Mouse (Mus musculus) forebrain, embryonic 11.5 days (tissue): ENCODE results near the gene Krtcap3. TPM values are rescaled to one million over a fixed set of nuclear protein-coding genes. Genes with fewer than 3 reads are reported as not detected.
A peak's percentile ranks its signal among the peaks of the same experiment; 100 is the strongest.

ENCODE experiments used
- ATAC-seq: fragments of 200-750 bp; cut with Nextera tagmentation; replicated peaks from 2 replicates; pipeline ENCODE4 v1.8.0; 2017; ENCODE audit warnings: moderate TSS enrichment; ENCODE audit not compliant: low FRiP score
- DNase-seq: peaks from one replicate; pipeline ENCODE4 v3.0.0-alpha.2; 2017; ENCODE audit warnings: low spot score
- H3K27ac ChIP-seq: fragments of 300-500 bp; sonication (generic); 2 replicates; pipeline ENCODE4 v1.5.1; 2014; ENCODE audit warnings: low read depth, low read length
- H3K27me3 ChIP-seq: fragments of 300-500 bp; sonication (generic); 2 replicates; pipeline ENCODE4 v1.6.1; 2014; ENCODE audit warnings: mild to moderate bottlenecking, low read length, mixed read lengths; ENCODE audit not compliant: control insufficient read depth, insufficient read depth
- H3K36me3 ChIP-seq: fragments of 300-500 bp; sonication (generic); 2 replicates; pipeline ENCODE4 v1.6.1; 2014; ENCODE audit warnings: mild to moderate bottlenecking, low read length, moderate library complexity, mixed read lengths; ENCODE audit not compliant: control insufficient read depth, insufficient read depth
- H3K4me1 ChIP-seq: fragments of 300-500 bp; sonication (generic); replicated peaks from 2 replicates; pipeline ENCODE4 v1.6.1; 2014; ENCODE audit warnings: low read length, mixed read lengths; ENCODE audit not compliant: control insufficient read depth, insufficient read depth
- H3K4me2 ChIP-seq: fragments of 300-500 bp; sonication (generic); 2 replicates; pipeline ENCODE4 v1.6.1; 2014; ENCODE audit warnings: low read depth, mild to moderate bottlenecking, low read length, moderate library complexity, mixed read lengths; ENCODE audit not compliant: severe bottlenecking
- H3K4me3 ChIP-seq: fragments of 300-500 bp; sonication (generic); 2 replicates; pipeline ENCODE4 v1.5.1; 2014; ENCODE audit warnings: low read depth, low read length
- H3K9ac ChIP-seq: fragments of 300-500 bp; sonication (generic); 2 replicates; pipeline ENCODE4 v1.6.1; 2014; ENCODE audit warnings: low read length
- H3K9me3 ChIP-seq: fragments of 300-500 bp; sonication (generic); 2 replicates; pipeline ENCODE4 v1.6.1; 2016; ENCODE audit warnings: low read length, mixed read lengths; ENCODE audit not compliant: control insufficient read depth
- WGBS: fragments of 180-500 bp; shearing (Covaris S2); extraction: QIAGEN DNeasy Blood & Tissue Kit; methylation state at CpG from one replicate; pipeline ENCODE4 v1.1.7; 2014; 5-methylcytosine and 5-hydroxymethylcytosine counted together
- polyA plus RNA-seq: library from polyadenylated mRNA; unstranded; fragments of >200 nt; fragmentation: Nextera tagmentation; extraction: Ambion mirVana; gene quantifications from 2 replicates; pipeline ENCODE4 v1.2.1, GENCODE M21; 2014

The Krtcap3 gene
- polyA plus RNA-seq, 1 experiment from 2014 or later: 5.0 TPM

DNA sequence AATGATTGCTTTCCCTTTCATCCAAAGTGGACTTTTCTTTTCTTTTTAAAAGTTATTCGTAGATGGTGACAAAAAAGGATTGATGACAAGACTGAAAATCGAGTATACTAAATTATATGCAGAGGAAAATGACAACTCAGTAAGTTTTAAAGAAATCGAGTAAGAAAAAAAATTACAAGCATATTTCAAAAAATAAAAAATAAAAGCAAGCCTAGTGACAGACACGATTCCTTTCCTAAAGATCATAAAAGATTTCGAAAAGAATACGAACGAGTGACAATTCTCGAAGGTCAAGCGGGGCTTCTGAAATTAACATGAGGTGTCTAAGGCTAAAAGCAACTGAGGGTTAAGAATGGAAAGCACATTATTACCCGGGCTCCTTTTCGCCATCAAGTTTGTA, 32.0 kb upstream of the Krtcap3 start:
- WGBS: 2% methylated on average over 11 of the region's 11 CpGs
- Histone ChIP-seq H3K36me3 (no peaks in the 10 kb centered on the region), H3K4me3 (peak overlapping the region; percentile 95), H3K9ac (peak overlapping the region; percentile 92), H3K9me3 (no peaks in the 10 kb centered on the region), H3K4me1 (no peaks in the 10 kb centered on the region; the same call in 1 of the 2 replicates), H3K27me3 (no peaks in the 10 kb centered on the region), H3K4me2 (peak overlapping the region; percentile 81), H3K27ac (peak overlapping the region; percentile 85; the same call in 1 of the 2 replicates)
- DNase-seq: no peak
- ATAC-seq: no peak

DNA sequence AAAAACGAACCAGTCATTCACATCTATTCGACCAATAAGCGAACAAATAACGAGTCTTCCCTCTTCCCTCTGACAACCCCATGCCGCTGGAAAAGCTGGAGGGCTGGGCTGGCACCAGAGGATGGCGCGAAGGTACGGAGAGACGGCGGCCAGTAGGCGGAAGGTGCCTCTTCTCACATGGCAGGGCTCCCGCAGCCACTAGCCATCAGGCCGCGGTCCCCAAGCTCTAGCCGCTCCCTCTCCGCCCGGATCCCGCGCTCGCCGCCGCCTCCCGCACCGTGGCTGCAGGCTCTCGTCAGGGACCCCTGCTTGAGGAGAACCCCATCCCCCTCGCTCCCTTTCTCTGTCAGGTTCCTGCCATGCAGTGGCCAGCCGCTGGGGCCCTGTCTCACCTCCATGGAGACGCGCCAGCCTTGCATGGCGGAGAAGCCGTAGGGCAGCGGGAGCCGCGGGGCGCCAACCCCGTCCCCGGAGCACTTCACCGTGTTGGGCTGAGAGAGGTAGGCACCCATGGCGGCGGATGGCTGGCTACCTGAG, 31.5 kb upstream of the Krtcap3 start:
- Histone ChIP-seq H3K4me1 (no peaks in the 10 kb centered on the region; the same call in 1 of the 2 replicates), H3K27ac (peak overlapping the region; percentile 85), H3K27me3 (no peaks in the 10 kb centered on the region), H3K36me3 (no peaks in the 10 kb centered on the region), H3K4me2 (peak overlapping the region; percentile 81), H3K4me3 (peak overlapping the region; percentile 95), H3K9ac (peak overlapping the region; percentile 92), H3K9me3 (no peaks in the 10 kb centered on the region)
- under 1% methylated on average over 30 of the region's 40 CpGs for WGBS
- ATAC-seq (peak; percentile 82), DNase-seq (no peak)

DNA sequence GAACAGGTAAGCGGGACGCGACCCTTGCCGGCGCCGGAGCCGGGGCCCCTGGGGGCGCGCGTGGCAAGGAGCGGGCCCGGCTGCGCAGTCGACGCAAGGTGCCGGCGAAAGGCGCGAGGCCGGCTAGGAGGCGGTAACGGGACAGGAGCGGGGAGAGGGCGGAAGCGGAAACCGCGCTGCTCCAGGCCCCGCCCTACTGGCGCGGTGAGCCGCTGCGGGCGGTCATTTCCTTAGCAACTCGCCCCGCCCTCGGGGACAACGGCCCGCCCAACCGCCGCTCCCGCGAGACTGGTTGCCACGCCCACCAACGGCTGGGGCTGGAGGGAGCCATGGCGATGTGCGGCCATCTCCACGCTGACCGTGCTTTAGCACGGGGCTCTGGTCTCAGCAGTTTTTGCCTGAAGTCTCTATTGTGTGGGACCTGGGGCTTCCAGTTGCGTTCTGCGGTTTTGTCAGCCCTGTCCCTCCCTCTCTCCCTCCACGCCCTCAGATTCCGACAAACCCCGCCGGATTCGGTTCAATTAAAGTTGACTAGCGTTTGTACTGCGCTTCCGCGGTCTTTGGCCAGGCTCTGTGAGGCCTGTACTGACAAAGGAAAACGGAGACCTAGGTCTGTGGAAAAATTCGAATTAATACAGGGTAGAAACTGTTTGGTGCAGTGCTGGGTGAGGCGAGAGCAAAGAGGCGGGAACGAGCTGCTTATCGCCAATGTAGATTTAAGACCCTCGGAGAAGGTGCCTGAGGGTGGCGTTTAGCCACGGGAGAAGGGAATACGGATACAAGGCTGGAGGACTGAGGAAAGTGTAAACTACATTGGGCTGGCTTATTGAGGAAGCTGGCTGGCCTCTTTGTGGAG, 30.8 kb upstream of the Krtcap3 start, which contains the start of gene Ppm1g:
Ppm1g (minus strand) TSS at position 240 of the 856 bp plus-strand sequence.
- Histone ChIP-seq H3K4me1 (no peaks in the 10 kb centered on the region; the same call in 1 of the 2 replicates), H3K9me3 (no peaks in the 10 kb centered on the region), H3K36me3 (no peaks in the 10 kb centered on the region), H3K4me3 (peak within 1 kb of the TSS; percentile 95), H3K4me2 (peak within 1 kb of the TSS; percentile 81), H3K27me3 (no peaks in the 10 kb centered on the region), H3K27ac (peak within 1 kb of the TSS; percentile 86), H3K9ac (peak within 1 kb of the TSS; percentile 92)
- WGBS: under 1% methylated on average over 68 of the region's 70 CpGs
- DNase-seq (peak; percentile 99), ATAC-seq (peak; percentile 96)

DNA sequence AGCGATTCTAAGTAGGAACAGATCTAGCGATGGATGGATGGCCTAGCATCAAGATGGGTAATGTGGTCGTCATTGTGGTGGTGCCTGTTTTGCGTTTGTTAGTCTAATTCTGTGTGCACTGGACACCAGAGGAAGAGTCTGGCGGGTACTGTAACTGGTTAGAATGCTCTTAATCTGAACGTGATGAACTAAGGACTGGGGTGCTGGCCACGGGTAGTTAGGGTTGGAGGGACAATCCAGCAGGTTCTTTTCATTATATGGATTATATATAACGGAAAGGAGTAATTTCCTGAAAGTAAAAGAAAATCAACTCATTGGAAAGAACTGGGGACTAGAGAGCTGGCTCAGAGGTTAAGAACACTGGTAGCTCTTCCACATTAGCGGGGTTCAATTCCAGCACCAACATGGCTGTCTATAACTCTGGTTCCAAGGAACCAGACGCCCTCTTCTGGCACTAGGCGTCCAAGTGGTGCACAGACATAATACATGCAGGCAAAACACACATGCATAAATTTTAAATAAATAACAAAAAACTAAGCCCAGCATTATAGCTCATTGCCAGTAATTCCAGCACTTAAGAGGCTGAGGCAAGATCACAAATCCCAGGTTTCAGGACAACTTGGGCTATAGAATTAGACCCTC, 30.1 kb upstream of the Krtcap3 start:
- ATAC-seq (peak; percentile 12; the same call in 1 of the 2 replicates), DNase-seq (peak; percentile 73)
- WGBS: 14% methylated on average over 11 of the region's 11 CpGs
- Histone ChIP-seq H3K27ac (peak overlapping the region; percentile 86), H3K9me3 (no peaks in the 10 kb centered on the region), H3K4me2 (peak overlapping the region; percentile 81), H3K9ac (peak overlapping the region; percentile 92), H3K36me3 (no peaks in the 10 kb centered on the region), H3K4me3 (peak overlapping the region; percentile 95), H3K4me1 (no peaks in the 10 kb centered on the region; the same call in 1 of the 2 replicates), H3K27me3 (no peaks in the 10 kb centered on the region)

DNA sequence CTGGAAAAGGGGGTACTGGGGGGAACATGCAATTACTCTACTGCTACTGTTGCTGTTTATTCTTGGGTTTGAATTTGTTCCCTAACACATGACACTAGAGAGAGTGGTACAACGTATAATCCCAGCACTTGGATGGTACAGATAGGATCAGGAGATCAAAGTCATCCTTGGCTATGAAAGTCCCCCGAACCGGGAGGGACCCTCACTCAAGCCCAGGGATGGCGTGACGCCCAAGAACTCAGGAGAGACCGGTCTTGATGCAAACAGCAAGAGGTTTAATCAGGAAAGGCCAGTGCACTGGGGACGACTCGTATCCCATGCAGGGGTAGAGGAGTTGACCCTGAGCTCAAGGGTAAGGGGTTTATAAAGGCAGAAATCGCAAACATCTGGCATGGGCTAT, 28.8 kb upstream of the Krtcap3 start:
- Histone ChIP-seq H3K4me2 (no peak overlapping the region), H3K27me3 (no peaks in the 10 kb centered on the region), H3K36me3 (no peaks in the 10 kb centered on the region), H3K4me1 (no peaks in the 10 kb centered on the region; the same call in 1 of the 2 replicates), H3K9me3 (no peaks in the 10 kb centered on the region), H3K9ac (no peak overlapping the region), H3K27ac (no peak overlapping the region), H3K4me3 (no peak overlapping the region)
- WGBS: 95% methylated on average over 9 of the region's 9 CpGs
- ATAC-seq (no peak), DNase-seq (no peak)

DNA sequence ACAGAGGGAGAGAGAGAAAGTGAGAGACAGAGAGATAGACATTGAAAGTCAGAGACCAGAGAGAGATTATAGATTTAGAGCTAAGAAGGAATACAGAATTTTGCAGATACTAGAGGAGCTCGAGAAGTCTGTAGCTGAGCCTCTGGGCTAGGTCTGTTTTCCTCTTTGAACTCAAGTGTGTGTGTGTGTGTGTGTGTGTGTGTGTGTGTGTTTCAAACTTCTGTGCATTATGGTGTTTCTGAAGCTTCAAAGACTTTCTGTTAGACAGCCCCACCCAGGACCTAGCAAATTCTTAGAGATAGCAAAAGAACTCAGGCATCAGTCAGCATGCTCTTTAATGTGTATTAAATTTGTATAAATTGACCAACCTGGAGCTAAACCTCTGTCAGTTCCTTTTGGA, 24.9 kb upstream of the Krtcap3 start:
- DNase-seq (no peak), ATAC-seq (no peak)
- no peaks in the 10 kb centered on the region for H3K4me1 ChIP-seq
- no peaks in the 10 kb centered on the region for H3K36me3 ChIP-seq
- H3K27ac ChIP-seq: no peak overlapping the region
- H3K27me3 ChIP-seq: no peaks in the 10 kb centered on the region
- H3K9ac ChIP-seq: no peak overlapping the region
- no peaks in the 10 kb centered on the region for H3K9me3 ChIP-seq
- 86% methylated on average over 1 of the region's 1 CpGs for WGBS
- H3K4me2 ChIP-seq: no peak overlapping the region
- no peak overlapping the region for H3K4me3 ChIP-seq

DNA sequence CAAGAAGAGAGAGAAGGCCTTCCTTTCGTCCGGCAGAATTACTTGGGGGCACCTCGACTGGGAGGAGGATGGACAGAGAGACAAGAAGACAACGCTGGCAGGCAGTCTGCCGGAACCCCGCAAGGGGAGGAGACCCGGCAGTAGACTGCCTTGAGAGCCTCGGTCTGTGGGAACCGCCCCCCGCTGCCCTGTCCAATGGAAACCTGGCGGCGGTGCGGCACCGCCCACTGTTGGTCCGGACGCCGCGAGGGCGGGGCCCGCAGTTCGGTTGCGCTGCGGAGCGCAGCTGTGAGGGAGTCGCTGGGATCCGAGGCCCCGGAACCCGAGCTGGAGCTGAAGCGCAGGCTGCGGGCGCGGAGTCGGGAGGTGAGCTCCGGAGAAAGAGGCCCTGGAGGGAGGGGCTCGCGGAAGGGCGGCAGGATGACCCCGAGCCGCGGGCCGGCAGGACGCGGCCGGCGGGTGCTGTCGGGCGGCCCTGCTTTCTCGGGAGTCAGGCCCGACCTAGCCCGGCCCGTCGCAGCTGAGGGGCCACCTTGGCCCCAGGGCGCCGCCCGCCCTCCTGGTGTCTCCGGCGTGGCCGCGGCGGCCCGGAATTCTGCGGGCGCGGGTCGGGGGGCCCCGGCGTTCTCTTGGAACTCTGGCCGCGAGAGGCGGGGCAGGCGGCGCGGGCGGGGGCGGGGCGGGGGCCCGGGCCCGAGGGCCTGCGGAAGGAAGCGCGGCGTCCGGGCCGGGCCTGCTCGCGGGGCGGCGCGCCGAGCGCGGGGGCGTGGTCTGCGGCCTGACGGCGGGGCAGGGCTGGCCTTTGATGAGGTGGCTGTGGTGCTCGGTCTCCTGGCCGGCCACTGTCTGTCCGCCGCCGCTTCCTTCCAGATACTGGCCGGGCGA, 10.6 kb upstream of the Krtcap3 start, which contains the start of the genes Nrbp1 and Gm9970:
Nrbp1 (plus strand) TSS at position 228 of the 885 bp plus-strand sequence.
Gm9970 (minus strand) TSS at position 596 of the 885 bp plus-strand sequence.
- peak within 1 kb of the TSS; percentile 84 for H3K4me2 ChIP-seq
- H3K4me1 ChIP-seq: peaks cover 7% of the 10 kb centered on the region; the same call in 1 of the 2 replicates
- no peaks in the 10 kb centered on the region for H3K9me3 ChIP-seq
- under 1% methylated on average over 71 of the region's 103 CpGs for WGBS
- H3K9ac ChIP-seq: peak within 1 kb of the TSS; percentile 94
- peak within 1 kb of the TSS; percentile 94 for H3K4me3 ChIP-seq
- peaks cover 10% of the 10 kb centered on the region; the same call in 1 of the 2 replicates for H3K36me3 ChIP-seq
- no peaks in the 10 kb centered on the region for H3K27me3 ChIP-seq
- peak; percentile 99 for ATAC-seq
- H3K27ac ChIP-seq: peak within 1 kb of the TSS; percentile 94
- DNase-seq: peak; percentile 97
